Mouse (Mus musculus): ENCODE data around the gene Dnpep. TPM values are rescaled to one million over a fixed set of nuclear protein-coding genes. Genes with fewer than 3 reads are reported as not detected.

Gene Dnpep
- total and polyA plus RNA-seq, 3 experiments = 35.0 to 73.8 (median 50.4) TPM

- TF ChIP-seq MXI1 (IDR thresholded peaks at IDR 0.05; ENCODE audit: low read depth, low read length) = peak; percentile 33
Observed at GRCm38 (mm10) chr1:75317241-75318201, at the start of gene Dnpep (continued).

- no peaks in the 10 kb centered on the region for H3K27me3 ChIP-seq (replicated peaks)
- no peak overlapping the region for H3K4me2 ChIP-seq (ENCODE audit: insufficient read depth, low read depth, poor library complexity, severe bottlenecking)
- H3K4me3 ChIP-seq (replicated peaks in 1 of 3; ENCODE audit: low read depth in 2 of 3, low read length in 2 of 3, poor library complexity in 1 of 3) = no peak overlapping the region
- H3K79me2 ChIP-seq (replicated peaks; ENCODE audit: control insufficient read depth, extremely low read depth, insufficient read depth, poor library complexity, severe bottlenecking) = no peaks in the 10 kb centered on the region
- peaks cover 0 to 23% of the 10 kb centered on the region in 2 experiments for H3K36me3 ChIP-seq (replicated peaks in 1 of 2; ENCODE audit: control insufficient read depth in 1 of 2, insufficient read depth in 1 of 2, low read length in 1 of 2)
- H3K9me3 ChIP-seq (replicated peaks; ENCODE audit: low read length) = peaks cover under 1% of the 10 kb centered on the region
- H3K4me1 ChIP-seq (ENCODE audit: control insufficient read depth in 1 of 2, insufficient read depth in 2 of 2) = peaks cover 4 to 17% of the 10 kb centered on the region in 2 experiments; a peak in 3 of 4 replicates
- in situ Hi-C loops (cut with MboI; ENCODE audit: low pct_ligation_motif_present, low pct_unique_long_range_greater_than_20kb, low sequenced_read_pairs) = no loop called here
- dilution Hi-C loops (cut with MboI; ENCODE audit: extremely low pct_ligation_motif_present, extremely low pct_unique_long_range_greater_than_20kb, low sequenced_read_pairs) = no loop called here
- TF ChIP-seq MAX (IDR thresholded peaks at IDR 0.05; ENCODE audit: low read length) (no peak), HCFC1 (IDR thresholded peaks at IDR 0.05; ENCODE audit: low read depth, low read length) (no peak)
- no peak overlapping the region for H3K9ac ChIP-seq (ENCODE audit: insufficient read depth, low read depth)
- DNase-seq (ENCODE audit: extremely low read depth) = no peak
- H3K27ac ChIP-seq (ENCODE audit: insufficient read depth, low read depth) = no peak overlapping the region
Observed at GRCm38 (mm10) chr1:75365510-75366137, 47.8 kb upstream of the Dnpep start.

- in situ Hi-C loops (cut with MboI; ENCODE audit: low pct_ligation_motif_present, low pct_unique_long_range_greater_than_20kb, low sequenced_read_pairs) (no loop called here), dilution Hi-C loops (cut with MboI; ENCODE audit: extremely low pct_ligation_motif_present, extremely low pct_unique_long_range_greater_than_20kb, low sequenced_read_pairs) (no loop called here)
- peaks cover 3% of the 10 kb centered on the region for H3K9me3 ChIP-seq (replicated peaks; ENCODE audit: low read length)
- no peaks in the 10 kb centered on the region for H3K79me2 ChIP-seq (replicated peaks; ENCODE audit: control insufficient read depth, extremely low read depth, insufficient read depth, poor library complexity, severe bottlenecking)
- H3K4me3 ChIP-seq (replicated peaks in 1 of 3; ENCODE audit: low read depth in 2 of 3, low read length in 2 of 3, poor library complexity in 1 of 3) = no peak overlapping the region
- peaks cover 0 to 23% of the 10 kb centered on the region in 2 experiments for H3K36me3 ChIP-seq (replicated peaks in 1 of 2; ENCODE audit: control insufficient read depth in 1 of 2, insufficient read depth in 1 of 2, low read length in 1 of 2)
- H3K4me1 ChIP-seq (ENCODE audit: control insufficient read depth in 1 of 2, insufficient read depth in 2 of 2) = peaks cover 4 to 14% of the 10 kb centered on the region in 2 experiments; a peak in 3 of 4 replicates
- no peak overlapping the region for H3K9ac ChIP-seq (ENCODE audit: insufficient read depth, low read depth)
- no peak for DNase-seq (ENCODE audit: extremely low read depth)
- no peak overlapping the region for H3K4me2 ChIP-seq (ENCODE audit: insufficient read depth, low read depth, poor library complexity, severe bottlenecking)
- no peak overlapping the region for H3K27ac ChIP-seq (ENCODE audit: insufficient read depth, low read depth)
- no peak for TF ChIP-seq JUN (IDR thresholded peaks at IDR 0.05; ENCODE audit: insufficient read depth, low read depth, low read length)
- TF ChIP-seq CHD2 (IDR thresholded peaks at IDR 0.05; ENCODE audit: low read length) = no peak
- H3K27me3 ChIP-seq (replicated peaks) = no peaks in the 10 kb centered on the region
Observed at GRCm38 (mm10) chr1:75363868-75364267, 46.1 kb upstream of the Dnpep start.

- Histone ChIP-seq H3K79me2 (replicated peaks; ENCODE audit: control insufficient read depth, extremely low read depth, insufficient read depth, poor library complexity, severe bottlenecking) (no peaks in the 10 kb centered on the region), H3K27me3 (replicated peaks) (no peaks in the 10 kb centered on the region), H3K36me3 (replicated peaks in 1 of 2; ENCODE audit: control insufficient read depth in 1 of 2, insufficient read depth in 1 of 2, low read length in 1 of 2) (peaks cover 0 to 16% of the 10 kb centered on the region in 2 experiments), H3K4me1 (ENCODE audit: control insufficient read depth in 1 of 2, insufficient read depth in 2 of 2) (peaks cover 4 to 14% of the 10 kb centered on the region in 2 experiments; a peak in 3 of 4 replicates), H3K9me3 (replicated peaks; ENCODE audit: low read length) (peaks cover 3% of the 10 kb centered on the region), H3K4me2 (ENCODE audit: insufficient read depth, low read depth, poor library complexity, severe bottlenecking) (peak overlapping the region; percentile 19), H3K27ac (ENCODE audit: insufficient read depth, low read depth) (no peak overlapping the region), H3K4me3 (replicated peaks in 1 of 3; ENCODE audit: low read depth in 2 of 3, low read length in 2 of 3, poor library complexity in 1 of 3) (peak overlapping the region in 2 of 3 experiments; percentile 4 to 44), H3K9ac (ENCODE audit: insufficient read depth, low read depth) (no peak overlapping the region)
- TF ChIP-seq ETS1 (conservative IDR thresholded peaks at IDR 0.05; ENCODE audit: low read depth, low read length) = no peak
- peak; percentile 44 for TF ChIP-seq HCFC1 (IDR thresholded peaks at IDR 0.05; ENCODE audit: low read depth, low read length)
- peak; percentile 41; the same call in 1 of the 2 replicates for TF ChIP-seq POLR2A (IDR thresholded peaks at IDR 0.05; ENCODE audit: low read depth, low read length)
- TF ChIP-seq ELF1 (IDR thresholded peaks at IDR 0.05; ENCODE audit: low read depth, low read length) = peak; percentile 87
- TF ChIP-seq JUN (IDR thresholded peaks at IDR 0.05; ENCODE audit: insufficient read depth, low read depth, low read length) = no peak
- TF ChIP-seq ZMIZ1 (IDR thresholded peaks at IDR 0.05; ENCODE audit: low read depth, low read length) = no peak
- TF ChIP-seq NRF1 (IDR thresholded peaks at IDR 0.05; ENCODE audit: low read depth, low read length) = no peak
- no peak for TF ChIP-seq MAFK (IDR thresholded peaks at IDR 0.05; ENCODE audit: insufficient replicate concordance, low read length)
- peak; percentile 34; the same call in 1 of the 2 replicates for TF ChIP-seq MAZ (IDR thresholded peaks at IDR 0.05; ENCODE audit: low read depth, low read length)
- TF ChIP-seq TBP (conservative IDR thresholded peaks at IDR 0.05; ENCODE audit: low read depth, low read length) = peak; percentile 47; the same call in 1 of the 2 replicates
- no peak for TF ChIP-seq MXI1 (IDR thresholded peaks at IDR 0.05; ENCODE audit: low read depth, low read length)
- TF ChIP-seq NELFE (IDR thresholded peaks at IDR 0.05; ENCODE audit: low read depth, low read length) = peak; percentile 45; the same call in 1 of the 2 replicates
- TF ChIP-seq SMC3 (IDR thresholded peaks at IDR 0.05; ENCODE audit: low read depth, low read length) = no peak
- no peak for TF ChIP-seq KAT2A (IDR thresholded peaks at IDR 0.05; ENCODE audit: insufficient replicate concordance, low read length)
- TF ChIP-seq TCF12 (IDR thresholded peaks at IDR 0.05; ENCODE audit: low read depth, low read length) = peak; percentile 38; the same call in 1 of the 2 replicates
- no peak for TF ChIP-seq USF1 (IDR thresholded peaks at IDR 0.05; ENCODE audit: low read depth, low read length)
- TF ChIP-seq ZNF384 (IDR thresholded peaks at IDR 0.05; ENCODE audit: low read depth, low read length) = peak; percentile 98
- peak; percentile 83 for DNase-seq (ENCODE audit: extremely low read depth)
- dilution Hi-C loops (cut with MboI; ENCODE audit: extremely low pct_ligation_motif_present, extremely low pct_unique_long_range_greater_than_20kb, low sequenced_read_pairs) = no loop called here
- in situ Hi-C loops (cut with MboI; ENCODE audit: low pct_ligation_motif_present, low pct_unique_long_range_greater_than_20kb, low sequenced_read_pairs) = no loop called here
Observed at GRCm38 (mm10) chr1:75361750-75362149, 44.0 kb upstream of the Dnpep start.
